Mouse (Mus musculus) hindbrain, embryonic 16.5 days (tissue): Measurements from ENCODE around the gene Rita1. TPM values are rescaled to one million over a fixed set of nuclear protein-coding genes. Genes with fewer than 3 reads are reported as not detected.

Experiments used
- ATAC-seq: fragments of 200-750 bp; cut with Nextera tagmentation; 2 replicates; pipeline ENCODE4 v1.8.0; 2017; ENCODE audit warnings: moderate TSS enrichment, moderate library complexity
- H3K27ac ChIP-seq: fragments of 300-500 bp; sonication (generic); 2 replicates; pipeline ENCODE4 v1.5.1; 2014; ENCODE audit warnings: low read depth, mild to moderate bottlenecking, control low read depth, low read length, moderate library complexity
- H3K27me3 ChIP-seq: fragments of 300-500 bp; sonication (generic); replicated peaks from 2 replicates; pipeline ENCODE4 v1.6.1; 2014; ENCODE audit warnings: low read length; ENCODE audit not compliant: control insufficient read depth, insufficient read depth
- H3K36me3 ChIP-seq: fragments of 300-500 bp; sonication (generic); 2 replicates; pipeline ENCODE4 v1.6.1; 2014; ENCODE audit warnings: mild to moderate bottlenecking, low read length, moderate library complexity, mixed read lengths; ENCODE audit not compliant: control insufficient read depth, insufficient read depth
- H3K4me1 ChIP-seq: fragments of 300-500 bp; sonication (generic); 2 replicates; pipeline ENCODE4 v1.6.1; 2014; ENCODE audit warnings: low read depth, low read length; ENCODE audit not compliant: control insufficient read depth, insufficient read depth
- H3K4me2 ChIP-seq: fragments of 300-500 bp; sonication (generic); 2 replicates; pipeline ENCODE4 v1.6.1; 2014; ENCODE audit warnings: mild to moderate bottlenecking, low read length, control low read depth, moderate library complexity
- H3K4me3 ChIP-seq: fragments of 300-500 bp; sonication (generic); 2 replicates; pipeline ENCODE4 v1.5.1; 2014; ENCODE audit warnings: mild to moderate bottlenecking, low read length, control low read depth, moderate library complexity
- H3K9ac ChIP-seq: fragments of 300-500 bp; sonication (generic); 2 replicates; pipeline ENCODE4 v1.6.1; 2014; ENCODE audit warnings: low read depth, mild to moderate bottlenecking, control low read depth, low read length, moderate library complexity
- H3K9me3 ChIP-seq: fragments of 300-500 bp; sonication (generic); 2 replicates; pipeline ENCODE4 v1.6.1; 2014; ENCODE audit warnings: mild to moderate bottlenecking, low read length, moderate library complexity; ENCODE audit not compliant: control insufficient read depth
- WGBS: fragments of 180-500 bp; shearing (Covaris S2); extraction: QIAGEN DNeasy Blood & Tissue Kit; methylation state at CpG from one replicate; pipeline ENCODE4 v1.1.7; 2014; 5-methylcytosine and 5-hydroxymethylcytosine counted together
- polyA plus RNA-seq: library from polyadenylated mRNA; unstranded; fragments of >200 nt; fragmentation: Nextera tagmentation; extraction: Ambion mirVana; gene quantifications from 2 replicates; pipeline ENCODE4 v1.2.1, GENCODE M21; 2015

Rita1 gene
- polyA plus RNA-seq, 1 experiment from 2014 or later = 29.3 TPM

DNA sequence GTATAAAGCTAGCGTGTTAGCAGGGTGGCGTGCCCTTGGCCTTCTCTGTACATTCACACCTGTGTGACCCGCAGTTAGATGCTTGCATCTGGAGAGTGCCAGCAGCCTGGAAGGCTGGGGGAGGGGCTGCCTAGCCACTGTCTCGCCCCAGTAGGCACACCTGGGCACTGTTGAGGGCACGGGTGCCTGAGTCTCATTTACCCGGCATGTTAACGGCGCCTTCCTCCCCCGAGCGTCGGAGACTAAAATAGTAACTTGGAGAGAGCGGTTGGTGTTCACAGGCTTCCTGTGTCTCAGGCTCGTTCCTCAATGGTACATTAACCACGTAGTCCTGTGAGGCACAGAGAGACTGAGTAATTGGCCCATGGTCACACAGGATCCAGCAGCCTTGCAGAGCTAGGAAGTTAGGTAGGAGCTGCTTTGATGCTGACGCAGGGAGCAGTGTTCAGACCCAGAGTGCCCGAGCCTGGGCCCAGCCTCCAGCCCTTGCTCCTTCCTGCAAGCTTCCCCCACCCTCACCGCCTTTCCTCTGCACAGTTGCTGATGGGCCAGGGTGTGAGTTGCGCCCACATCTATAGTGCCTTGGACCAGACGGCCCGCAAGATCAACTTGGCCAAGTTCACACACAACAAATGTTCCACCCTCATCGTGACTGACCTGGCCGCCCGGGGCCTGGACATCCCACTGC is 8.8 kb upstream of the Rita1 start:
- H3K4me2 ChIP-seq = no peak overlapping the region
- WGBS = 90% methylated on average over 23 of the region's 23 CpGs
- H3K9me3 ChIP-seq = no peaks in the 10 kb centered on the region
- no peak overlapping the region for H3K4me3 ChIP-seq
- no peak overlapping the region for H3K27ac ChIP-seq
- H3K36me3 ChIP-seq = peaks cover 55% of the 10 kb centered on the region
- no peak overlapping the region for H3K9ac ChIP-seq
- no peaks in the 10 kb centered on the region for H3K4me1 ChIP-seq
- ATAC-seq = no peak
- no peaks in the 10 kb centered on the region for H3K27me3 ChIP-seq

DNA sequence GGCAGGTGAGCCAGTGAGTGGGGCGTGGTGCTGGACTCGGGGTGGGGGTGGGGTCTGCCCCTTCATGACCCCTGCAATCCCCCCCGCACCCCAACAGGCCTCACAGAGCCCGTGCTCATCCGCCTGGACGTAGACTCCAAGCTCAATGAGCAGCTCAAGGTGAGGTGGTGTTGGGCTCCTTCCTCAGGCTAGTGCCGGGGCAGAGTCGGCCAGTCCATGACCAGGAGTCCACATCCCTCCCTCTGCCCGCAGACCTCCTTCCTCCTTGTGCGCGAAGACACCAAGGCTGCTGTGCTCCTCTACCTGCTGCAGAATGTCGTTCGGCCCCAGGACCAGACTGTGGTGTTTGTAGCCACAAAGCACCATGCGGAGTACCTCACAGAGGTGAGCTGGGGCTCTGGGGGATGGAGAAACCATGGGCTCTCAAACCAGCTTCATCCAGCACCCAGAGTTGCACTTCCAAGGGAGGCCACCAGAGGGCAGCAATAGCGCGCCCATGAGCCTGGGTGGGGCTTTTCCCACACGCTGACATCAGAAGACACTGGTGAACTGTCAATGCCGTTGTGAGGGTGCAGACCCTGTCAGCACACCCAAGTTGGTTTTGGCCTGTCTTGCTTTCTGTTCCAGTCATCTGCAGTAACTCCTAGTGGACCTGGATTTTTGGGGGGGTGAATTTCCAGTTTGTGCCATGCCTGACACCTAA is 8.1 kb upstream of the Rita1 start:
- H3K36me3 ChIP-seq = peaks cover 51% of the 10 kb centered on the region
- 71% methylated on average over 18 of the region's 18 CpGs for WGBS

DNA sequence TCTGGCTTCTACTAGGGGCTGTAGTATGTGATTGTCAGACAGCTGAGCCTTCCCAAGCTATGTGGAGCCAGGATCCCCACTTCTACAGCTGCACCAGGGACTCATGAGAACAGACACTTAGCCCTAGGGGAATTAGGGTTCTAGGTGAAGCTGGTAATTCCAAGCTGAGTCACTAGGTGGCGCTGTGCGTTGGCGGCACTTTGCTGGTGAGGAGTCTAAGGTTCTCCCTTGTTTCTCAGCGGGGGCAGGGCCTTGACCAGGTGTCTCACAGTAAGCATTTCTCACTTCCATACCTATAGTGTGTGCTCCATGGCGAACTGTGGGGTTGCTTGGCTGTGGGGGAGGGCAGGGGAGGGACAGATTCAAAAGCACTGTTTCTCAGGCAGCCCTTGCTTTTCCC is 6.8 kb upstream of the Rita1 start:
- no peak for ATAC-seq
- H3K4me2 ChIP-seq = no peak overlapping the region
- WGBS = 18% methylated on average over 5 of the region's 5 CpGs
- no peaks in the 10 kb centered on the region for H3K9me3 ChIP-seq
- no peak overlapping the region for H3K9ac ChIP-seq
- H3K4me1 ChIP-seq = peaks cover under 1% of the 10 kb centered on the region; the same call in 1 of the 2 replicates
- H3K4me3 ChIP-seq = no peak overlapping the region
- H3K27ac ChIP-seq = no peak overlapping the region
- H3K36me3 ChIP-seq = peaks cover 45% of the 10 kb centered on the region
- H3K27me3 ChIP-seq = no peaks in the 10 kb centered on the region

More for the DNA sequence above, 8.1 kb upstream of the Rita1 start:
- ATAC-seq = no peak
- Histone ChIP-seq H3K9me3 (no peaks in the 10 kb centered on the region), H3K27me3 (no peaks in the 10 kb centered on the region), H3K4me2 (no peak overlapping the region), H3K4me3 (no peak overlapping the region), H3K4me1 (no peaks in the 10 kb centered on the region), H3K27ac (no peak overlapping the region), H3K9ac (no peak overlapping the region)

DNA sequence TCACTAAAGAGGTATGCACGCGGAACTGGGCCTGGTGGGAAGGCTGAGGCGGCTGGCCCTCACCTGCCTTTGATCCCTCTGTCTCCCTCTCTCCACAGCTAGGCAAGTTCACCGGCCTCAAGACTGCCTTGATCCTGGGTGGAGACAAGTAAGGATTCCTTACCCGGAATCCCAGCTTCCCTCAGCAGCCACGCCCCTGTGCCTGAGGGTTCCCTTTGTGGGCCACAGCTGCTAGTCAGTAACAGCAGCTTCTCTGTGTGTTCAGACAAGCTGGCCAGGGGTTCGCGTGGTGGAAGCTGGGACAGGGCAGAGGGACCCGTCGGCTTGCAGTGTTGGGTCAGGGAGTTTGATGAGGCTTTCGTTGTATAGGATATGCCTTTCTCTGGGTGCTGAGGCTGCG is 6.4 kb upstream of the Rita1 start:
- 88% methylated on average over 12 of the region's 12 CpGs for WGBS
- no peaks in the 10 kb centered on the region for H3K27me3 ChIP-seq
- no peak overlapping the region for H3K4me2 ChIP-seq
- H3K36me3 ChIP-seq = peaks cover 40% of the 10 kb centered on the region
- H3K27ac ChIP-seq = no peak overlapping the region
- no peaks in the 10 kb centered on the region for H3K9me3 ChIP-seq
- ATAC-seq = no peak
- peaks cover 4% of the 10 kb centered on the region for H3K4me1 ChIP-seq
- H3K4me3 ChIP-seq = no peak overlapping the region
- H3K9ac ChIP-seq = no peak overlapping the region

DNA sequence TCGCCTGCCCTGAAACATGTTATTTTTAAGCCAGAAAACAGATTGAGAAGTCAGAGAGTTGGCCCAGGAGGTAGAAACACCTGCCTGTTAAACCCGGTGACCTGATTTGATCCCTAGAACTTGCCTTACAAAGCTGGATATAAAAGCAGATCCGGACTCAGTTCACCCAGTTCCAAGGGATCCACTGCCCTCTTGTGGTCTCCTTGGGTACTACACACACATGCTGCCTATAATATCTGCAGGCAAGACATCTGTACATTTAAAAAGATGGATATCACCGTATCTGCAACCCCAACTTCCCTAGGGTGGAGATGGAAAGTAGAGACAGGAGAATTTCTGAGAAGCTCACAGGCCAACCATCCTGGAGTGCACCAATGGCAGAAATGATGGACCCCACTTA is 3.5 kb upstream of the Rita1 start:
- Histone ChIP-seq H3K4me1 (peaks cover 13% of the 10 kb centered on the region), H3K27me3 (no peaks in the 10 kb centered on the region), H3K4me3 (no peak overlapping the region), H3K4me2 (no peak overlapping the region), H3K9me3 (no peaks in the 10 kb centered on the region), H3K36me3 (peaks cover 28% of the 10 kb centered on the region), H3K9ac (no peak overlapping the region), H3K27ac (no peak overlapping the region)
- ATAC-seq = no peak
- 95% methylated on average over 4 of the region's 4 CpGs for WGBS

DNA sequence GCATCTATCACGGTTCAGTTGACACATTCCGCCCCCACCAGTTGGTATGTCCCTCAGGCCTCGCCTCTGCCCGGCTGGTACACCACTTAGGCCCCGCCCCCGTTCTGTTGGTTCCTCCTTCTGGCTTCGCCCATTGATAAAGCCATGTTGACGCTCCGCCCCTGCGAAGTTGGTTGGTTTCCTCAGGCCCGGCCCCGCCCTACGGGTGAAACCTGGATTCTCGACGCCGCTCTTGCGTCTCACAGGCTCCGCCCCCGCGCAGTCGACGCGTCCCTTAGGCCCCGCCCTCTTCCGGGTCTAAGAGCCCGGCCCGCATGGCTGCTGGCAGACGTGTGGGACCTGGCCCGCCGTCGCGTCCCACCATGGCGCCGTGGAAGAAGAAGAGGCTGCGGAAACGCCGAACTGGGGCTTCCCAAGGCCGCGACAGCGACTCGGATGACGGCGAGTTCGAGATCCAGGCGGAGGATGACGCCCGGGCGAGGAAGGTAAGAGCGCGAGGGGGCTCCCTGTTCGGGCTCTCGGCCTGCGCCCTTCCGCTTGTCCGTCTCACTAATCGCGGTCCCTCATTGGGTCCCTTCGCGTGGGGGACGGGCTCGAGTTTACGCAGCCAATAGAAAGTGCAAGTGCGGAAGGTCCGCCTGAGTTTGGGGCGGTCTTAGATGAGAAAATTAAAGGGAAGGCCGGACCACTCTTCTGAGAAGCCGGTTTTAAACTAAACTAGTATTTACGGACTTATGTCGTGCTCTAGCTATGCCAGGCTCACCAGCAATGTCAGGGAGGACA is 624 bp upstream of the Rita1 start:
- no peaks in the 10 kb centered on the region for H3K9me3 ChIP-seq
- no peaks in the 10 kb centered on the region for H3K27me3 ChIP-seq
- peaks cover 17% of the 10 kb centered on the region for H3K4me1 ChIP-seq
- H3K36me3 ChIP-seq = peaks cover 8% of the 10 kb centered on the region
- H3K4me2 ChIP-seq = peak overlapping the region; percentile 90
- WGBS = under 1% methylated on average over 69 of the region's 69 CpGs
- H3K27ac ChIP-seq = peak overlapping the region; percentile 91
- ATAC-seq = peak; percentile 94
- peak overlapping the region; percentile 84 for H3K4me3 ChIP-seq
- H3K9ac ChIP-seq = peak overlapping the region; percentile 78

DNA sequence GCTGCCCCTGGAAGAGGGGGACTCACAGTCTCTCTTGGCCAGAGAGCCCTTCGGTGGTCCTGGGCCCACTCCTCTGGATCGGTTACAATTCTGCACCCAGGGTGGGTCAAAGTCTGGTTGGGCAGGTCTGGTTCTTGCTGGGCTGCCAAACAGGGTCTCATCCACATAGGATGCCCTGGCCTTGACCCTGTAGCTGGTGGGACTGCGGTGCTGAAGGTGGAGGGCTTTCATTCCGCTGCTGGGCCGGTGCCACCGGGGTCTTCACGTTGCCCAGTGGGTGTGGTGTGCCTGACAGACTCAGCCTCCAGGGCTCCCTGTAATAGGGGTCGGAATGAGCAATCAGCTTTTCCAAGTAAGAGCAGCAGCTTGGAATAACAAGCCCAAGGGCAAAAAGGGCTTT is 973 bp downstream of the Rita1 start:
- H3K9me3 ChIP-seq = no peaks in the 10 kb centered on the region
- peak overlapping the region; percentile 84 for H3K4me3 ChIP-seq
- H3K36me3 ChIP-seq = no peaks in the 10 kb centered on the region
- no peak overlapping the region for H3K27ac ChIP-seq
- H3K4me1 ChIP-seq = peaks cover 17% of the 10 kb centered on the region
- H3K9ac ChIP-seq = peak overlapping the region; percentile 63
- H3K4me2 ChIP-seq = peak overlapping the region; percentile 60
- no peak for ATAC-seq
- H3K27me3 ChIP-seq = no peaks in the 10 kb centered on the region
- 46% methylated on average over 8 of the region's 8 CpGs for WGBS

DNA sequence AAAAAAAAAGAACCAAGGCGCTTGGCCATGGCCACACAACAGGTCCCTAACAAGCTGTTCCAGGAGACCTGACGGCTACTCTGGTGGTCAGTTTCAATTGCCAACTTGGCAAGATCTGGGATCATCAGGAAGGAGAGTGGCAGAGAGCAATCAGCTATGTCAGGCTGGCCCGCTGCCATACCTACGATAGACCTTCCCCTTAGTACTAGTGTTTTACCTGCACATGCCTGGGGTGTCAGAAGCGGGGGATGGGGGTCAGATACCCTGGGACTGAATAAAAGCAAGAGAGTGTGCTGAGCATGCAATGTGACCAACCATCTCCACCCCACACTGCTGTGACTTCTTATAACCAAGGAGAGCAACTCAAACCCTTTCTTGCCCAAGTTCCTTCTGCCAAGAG is 1.5 kb downstream of the Rita1 start:
- H3K9me3 ChIP-seq = no peaks in the 10 kb centered on the region
- peaks cover 17% of the 10 kb centered on the region for H3K4me1 ChIP-seq
- no peak overlapping the region for H3K27ac ChIP-seq
- no peak overlapping the region; the same call in 1 of the 2 replicates for H3K4me3 ChIP-seq
- H3K27me3 ChIP-seq = no peaks in the 10 kb centered on the region
- ATAC-seq = no peak
- WGBS = 96% methylated on average over 5 of the region's 5 CpGs
- peak overlapping the region; percentile 60 for H3K4me2 ChIP-seq
- no peaks in the 10 kb centered on the region for H3K36me3 ChIP-seq
- H3K9ac ChIP-seq = no peak overlapping the region

DNA sequence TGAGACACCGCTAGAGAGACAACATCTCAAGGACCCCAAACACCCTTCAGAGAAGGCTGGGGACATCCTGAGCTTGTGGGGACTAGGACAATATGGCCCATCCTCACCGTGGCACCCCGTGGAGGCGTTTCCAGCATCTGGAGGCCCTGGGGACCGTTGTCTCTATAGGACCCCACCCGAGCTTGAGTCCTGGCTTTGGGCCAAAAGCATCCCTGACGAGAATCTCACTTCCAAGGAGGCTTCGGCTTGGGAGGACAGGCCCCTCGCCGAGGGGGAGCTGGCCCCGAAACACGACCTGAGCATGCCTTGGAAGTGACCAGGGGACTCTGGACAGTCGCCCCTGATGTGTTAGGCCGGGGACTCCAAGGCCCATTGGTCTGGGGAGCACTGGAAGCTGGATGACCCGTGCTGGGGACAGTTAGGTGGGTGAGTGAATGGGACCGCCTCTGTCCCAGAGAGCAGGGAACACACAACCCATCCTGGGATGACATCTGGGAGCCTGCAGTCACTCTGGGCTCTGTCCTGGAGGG is 3.1 kb downstream of the Rita1 start:
- H3K36me3 ChIP-seq = no peaks in the 10 kb centered on the region
- 79% methylated on average over 16 of the region's 16 CpGs for WGBS
- no peaks in the 10 kb centered on the region for H3K9me3 ChIP-seq
- H3K9ac ChIP-seq = no peak overlapping the region; the same call in 1 of the 2 replicates
- H3K4me3 ChIP-seq = no peak overlapping the region
- H3K27me3 ChIP-seq = no peaks in the 10 kb centered on the region
- ATAC-seq = no peak
- H3K27ac ChIP-seq = no peak overlapping the region
- H3K4me1 ChIP-seq = peaks cover 22% of the 10 kb centered on the region
- H3K4me2 ChIP-seq = no peak overlapping the region
